Mouse (Mus musculus): ENCODE data around the gene Nfix.

The Nfix gene

DNA sequence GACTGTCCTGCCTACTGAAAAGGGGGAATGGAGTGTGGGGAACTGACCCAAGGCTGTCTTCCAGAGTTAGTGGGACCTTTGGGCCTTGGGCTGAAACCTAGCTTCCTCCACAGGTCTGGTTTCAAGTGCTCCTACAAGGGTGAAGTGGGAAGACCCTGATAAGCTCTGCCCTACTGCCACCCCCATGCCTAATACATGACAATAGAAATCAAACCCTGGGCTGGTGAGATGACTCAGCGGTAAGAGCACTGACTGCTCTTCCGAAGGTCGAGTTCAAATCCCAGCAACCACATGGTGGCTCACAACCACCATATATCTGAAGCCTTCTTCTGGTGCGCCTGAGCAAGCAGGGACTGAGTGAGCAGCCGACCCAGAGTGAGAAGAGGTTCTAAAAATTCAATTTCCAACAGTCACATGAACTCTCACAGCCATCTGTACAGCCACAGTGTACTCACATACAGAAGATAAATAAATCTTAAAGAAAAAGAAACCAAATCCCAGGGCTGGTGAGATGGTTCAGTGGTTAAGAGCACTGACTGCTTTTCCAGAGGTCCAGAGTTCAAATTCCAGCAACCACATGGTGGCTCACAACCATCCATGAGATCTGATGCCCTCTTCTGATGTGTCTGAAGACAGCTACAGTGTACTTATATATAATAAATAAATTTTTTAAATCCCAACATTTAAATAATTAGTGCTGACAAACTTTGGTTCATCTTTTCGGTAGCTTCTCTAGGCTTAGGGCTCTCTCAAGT, 131.2 kb downstream of the Nfix start:
- DNase-seq (ENCODE audit: low read depth, low spot score): no peak

DNA sequence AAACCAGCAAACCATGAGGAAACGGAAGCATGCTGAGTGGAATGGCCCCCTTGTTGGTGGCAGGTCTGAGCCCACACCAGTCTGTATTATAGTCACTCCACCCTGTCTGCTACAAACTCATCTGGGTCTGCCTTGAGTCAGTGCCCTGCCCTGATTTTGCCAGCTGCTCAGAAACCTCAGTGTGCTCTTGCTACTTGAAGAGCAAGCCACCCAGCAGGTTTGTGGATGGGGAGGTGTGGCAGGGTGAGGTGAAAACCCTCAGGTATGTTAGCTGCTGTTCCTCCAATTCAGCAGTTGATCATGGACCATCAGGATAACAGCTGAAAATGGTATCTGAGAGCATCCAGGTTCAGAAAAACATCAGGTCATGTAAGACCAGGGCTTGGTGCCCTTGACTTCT, 132.1 kb downstream of the Nfix start:
- DNase-seq (ENCODE audit: low read depth, low spot score): no peak

DNA sequence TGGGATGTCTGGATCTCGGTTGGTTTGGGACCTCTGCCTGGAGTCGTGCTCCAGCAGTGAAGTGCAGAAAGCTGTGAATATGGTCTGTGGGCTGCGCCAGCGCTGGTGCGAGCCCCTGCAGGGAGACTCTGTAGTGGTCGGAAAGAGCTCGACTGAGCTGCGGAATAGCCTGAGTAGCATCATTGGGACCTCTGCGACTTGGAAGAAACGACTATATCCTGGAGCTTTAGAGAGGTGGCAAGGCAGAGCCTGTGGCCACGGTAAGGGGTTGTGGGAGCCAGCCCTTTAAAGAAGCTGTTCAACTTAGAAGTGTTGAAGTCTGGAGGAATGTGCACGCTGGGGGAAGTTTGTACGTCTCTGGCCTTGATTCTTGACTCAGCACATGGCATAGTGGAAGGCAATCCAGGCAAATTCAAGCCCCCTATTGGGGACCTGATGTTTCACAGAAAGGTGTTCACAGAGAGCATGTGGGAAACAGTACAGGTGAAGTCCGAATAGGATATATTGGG, 134.7 kb downstream of the Nfix start:
- peak; percentile 68 for DNase-seq (ENCODE audit: low read depth, low spot score)

DNA sequence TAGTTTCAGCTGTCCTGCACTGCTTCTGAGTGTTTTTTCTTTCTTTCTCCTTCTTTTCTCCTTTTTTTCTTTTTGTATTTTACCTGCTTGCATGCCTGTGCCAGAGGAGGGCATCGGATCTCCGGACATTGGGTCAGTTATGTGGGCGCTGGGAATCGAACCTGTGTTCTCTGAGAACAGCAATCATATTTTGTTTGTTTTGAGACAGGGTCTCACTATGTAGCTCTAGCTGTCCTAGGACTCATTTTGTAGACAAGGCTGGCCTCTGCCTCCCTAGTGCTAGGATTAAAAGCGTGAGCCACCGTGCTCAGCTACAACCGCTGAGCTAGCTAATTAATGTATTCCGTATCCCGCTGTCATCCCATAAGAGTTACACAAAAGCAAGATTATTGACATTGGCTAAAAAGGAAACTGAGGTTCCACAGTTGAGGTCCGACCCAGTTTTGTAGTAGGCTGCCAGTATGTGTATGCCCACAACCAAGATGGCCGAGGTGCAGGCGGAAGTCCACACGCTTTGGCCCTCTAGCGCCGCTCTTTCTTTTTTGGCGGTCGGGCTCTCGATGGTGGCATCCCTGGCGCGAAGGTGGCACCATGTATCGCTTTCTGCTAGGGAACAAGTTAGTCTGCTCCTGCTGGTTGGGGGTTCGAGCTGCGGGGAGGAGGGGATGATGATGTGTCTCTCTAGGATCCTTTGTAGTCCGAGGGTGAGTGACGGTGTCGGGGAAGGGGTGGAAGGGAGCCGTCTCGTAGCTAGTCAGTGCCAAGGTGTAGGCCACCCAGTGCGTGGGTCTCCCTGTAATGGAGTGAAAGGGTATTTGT, 135.4 kb downstream of the Nfix start:
- peak; percentile 94 for DNase-seq (ENCODE audit: low read depth, low spot score)

DNA sequence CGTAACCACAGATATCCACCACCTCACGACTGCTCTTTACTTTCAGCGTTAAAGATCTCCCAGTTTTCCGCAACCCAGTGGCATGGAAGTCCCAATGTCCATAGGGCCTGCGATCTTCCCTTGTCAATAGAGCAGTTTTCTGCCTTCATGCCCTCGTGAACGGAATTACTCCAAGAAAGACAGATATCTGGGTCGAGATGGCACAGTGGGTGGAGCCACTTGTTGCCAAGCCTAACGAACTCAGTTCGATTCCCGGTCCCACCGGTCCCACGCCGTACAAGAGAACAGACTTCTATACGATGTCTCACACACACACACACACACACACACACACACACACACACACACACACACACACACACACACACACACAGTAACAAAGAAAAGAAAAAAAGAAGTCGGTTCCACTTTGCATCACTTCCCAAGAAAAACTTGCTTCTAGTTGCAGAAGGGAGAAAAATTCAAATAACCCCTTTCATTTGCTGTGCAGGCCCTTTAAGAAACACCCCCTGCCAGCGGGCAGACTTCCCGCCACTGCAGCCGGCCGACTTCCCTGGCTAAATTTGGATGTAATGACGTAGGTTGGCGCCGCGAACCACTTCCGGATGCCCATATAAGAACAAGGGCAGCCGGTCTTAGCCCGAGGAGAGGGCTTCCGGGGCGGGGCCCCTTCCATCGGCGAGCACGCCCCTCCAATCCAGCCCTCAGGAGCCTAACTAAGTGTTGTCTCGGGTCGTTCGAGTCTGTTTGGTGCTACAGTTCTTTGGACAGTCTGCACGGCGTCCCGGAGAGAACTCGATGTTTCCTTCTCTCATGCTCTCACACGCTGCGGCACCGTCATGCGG, 136.4 kb downstream of the Nfix start:
- DNase-seq (ENCODE audit: low read depth, low spot score): peak; percentile 100

GRCm38 (mm10) chr8:84662581-84663065, 137.5 kb downstream of the Nfix start, which contains the start of gene Ier2:
TSS of gene Ier2 (minus strand) at chr8:84662852.
- peak; percentile 100 for DNase-seq (ENCODE audit: low read depth, low spot score)

- no peak for DNase-seq (ENCODE audit: low read depth, low spot score)
These were observed 138.1 kb downstream of the Nfix start for GRCm38 (mm10) chr8:84661961-84662571.

- DNase-seq (ENCODE audit: low read depth, low spot score): peak; percentile 97
These were observed 138.7 kb downstream of the Nfix start for GRCm38 (mm10) chr8:84661458-84661871.

GRCm38 (mm10) chr8:84660819-84661457, 139.2 kb downstream of the Nfix start:
- DNase-seq (ENCODE audit: low read depth, low spot score): peak; percentile 67

- peak; percentile 70 for DNase-seq (ENCODE audit: low read depth, low spot score)
These were observed 140.0 kb downstream of the Nfix start for GRCm38 (mm10) chr8:84659936-84660818.

- DNase-seq (ENCODE audit: low read depth, low spot score): no peak
These were observed 141.2 kb downstream of the Nfix start for GRCm38 (mm10) chr8:84658951-84659350.

DNA sequence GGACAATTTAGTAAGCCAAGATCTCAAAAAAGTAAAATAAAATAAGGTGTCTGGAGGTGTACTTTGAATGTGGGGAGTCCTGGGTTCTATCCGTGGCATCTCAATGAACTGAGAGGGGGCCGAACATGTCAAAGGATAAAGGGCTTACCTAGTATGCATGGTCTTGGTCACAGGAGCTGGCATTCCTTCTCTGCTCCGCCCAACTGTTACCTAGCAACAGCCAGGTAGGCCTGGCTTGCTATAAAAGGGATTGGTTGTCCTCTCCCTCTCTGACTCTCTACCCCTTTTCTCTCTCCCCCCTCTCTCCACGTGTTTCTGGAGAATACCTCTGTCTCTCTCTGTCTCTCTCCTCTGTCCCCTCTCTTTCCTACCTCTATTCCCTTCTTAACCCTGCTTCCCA, 142.5 kb downstream of the Nfix start:
- no peak for DNase-seq (ENCODE audit: low read depth, low spot score)

DNA sequence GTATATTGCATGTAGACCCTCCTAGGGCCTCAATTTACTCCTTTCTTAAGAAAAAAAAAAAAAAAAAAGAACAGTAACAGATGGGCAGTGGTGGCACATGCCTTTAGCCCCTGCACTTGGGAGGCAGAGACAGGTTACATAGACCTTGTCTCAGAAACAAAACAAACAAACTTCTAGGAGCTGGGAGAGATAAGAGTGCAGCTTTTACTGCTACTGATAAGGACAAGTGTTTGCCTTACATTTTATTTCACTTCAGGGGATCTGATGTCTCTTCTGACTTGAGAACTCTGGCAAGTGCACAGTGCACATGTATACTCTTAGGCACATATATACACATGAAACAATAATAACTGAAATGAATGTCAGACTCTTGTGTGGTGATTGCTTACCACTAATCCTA, 142.9 kb downstream of the Nfix start:
- no peak for DNase-seq (ENCODE audit: low read depth, low spot score)

- DNase-seq (ENCODE audit: low read depth, low spot score): peak; percentile 97
These were observed 143.5 kb downstream of the Nfix start for GRCm38 (mm10) chr8:84656641-84657126.

GRCm38 (mm10) chr8:84656191-84656525, 144.0 kb downstream of the Nfix start:
- DNase-seq (ENCODE audit: low read depth, low spot score): no peak

DNA sequence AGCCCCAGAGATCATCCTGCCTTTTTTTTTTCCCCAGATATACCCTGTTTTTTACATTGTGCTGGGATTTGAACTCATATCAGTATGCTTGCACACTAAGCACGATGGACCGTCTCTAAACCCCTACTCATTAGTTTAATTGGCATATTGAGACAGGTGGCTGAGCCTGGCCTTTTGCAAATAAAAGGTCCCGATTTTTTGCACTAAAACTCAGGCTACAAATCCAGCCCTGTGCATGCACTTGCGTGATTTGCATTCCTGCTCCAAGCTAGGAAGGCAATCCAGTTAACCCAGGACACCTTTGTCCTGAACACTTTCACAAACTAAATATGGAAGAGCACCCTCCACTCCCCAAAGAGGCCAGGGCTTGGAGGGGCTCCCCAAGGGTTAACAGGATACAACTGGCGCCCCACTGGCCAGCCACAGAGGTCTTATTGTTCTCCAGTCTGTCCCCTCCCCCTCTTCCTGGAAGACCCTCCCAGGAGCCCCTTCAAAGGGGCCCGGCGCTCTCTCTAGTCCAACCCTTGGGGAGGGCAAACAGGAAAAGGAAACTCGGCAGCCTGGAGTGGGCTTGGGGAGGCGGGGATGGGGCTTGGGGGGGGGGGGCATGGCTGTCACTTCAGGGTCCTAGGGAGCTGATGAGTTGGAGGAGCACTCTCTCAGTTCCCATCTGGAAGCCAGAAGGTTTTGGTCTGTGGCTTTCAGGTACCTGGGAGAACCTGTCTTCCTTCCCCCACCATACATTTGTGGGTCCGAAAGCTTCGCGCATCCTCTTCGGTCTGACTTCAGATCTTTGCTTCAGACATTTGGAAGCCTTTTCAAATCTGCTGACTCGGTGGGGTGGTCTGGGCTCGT, 144.6 kb downstream of the Nfix start:
- no peak for DNase-seq (ENCODE audit: low read depth, low spot score)

GRCm38 (mm10) chr8:84654597-84654996, 145.5 kb downstream of the Nfix start:
- DNase-seq (ENCODE audit: low read depth, low spot score): no peak

DNA sequence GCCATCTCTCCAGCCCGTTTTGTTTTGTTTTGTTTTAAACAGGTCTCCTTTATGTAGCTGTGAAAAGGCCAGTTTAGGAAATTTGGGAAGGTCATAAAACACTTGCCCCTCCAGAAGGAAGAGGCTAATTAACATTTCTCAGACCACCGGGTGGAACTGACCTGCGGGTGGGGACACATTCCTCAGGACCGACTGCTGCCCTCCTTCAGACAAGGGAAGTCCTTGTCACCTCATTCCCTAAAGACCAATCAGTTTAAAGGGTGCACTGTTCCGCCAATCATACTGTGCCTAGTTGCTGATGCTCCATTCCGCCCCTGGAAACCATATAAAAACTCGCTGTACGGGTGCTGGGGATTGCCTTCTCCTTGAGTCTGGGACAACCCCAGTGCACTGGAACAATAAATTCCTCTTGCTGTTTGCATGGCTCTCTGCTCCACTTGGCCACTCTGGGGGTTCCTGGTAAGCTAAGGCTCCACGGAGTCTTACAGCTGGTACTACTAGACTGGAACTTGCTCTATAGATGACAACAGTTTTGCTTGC, 147.0 kb downstream of the Nfix start:
- no peak for DNase-seq (ENCODE audit: low read depth, low spot score)

All from 3T3-L1 (cell line).